Mouse (Mus musculus) cerebellum, adult 9-11 months (tissue): ENCODE measurements at regions not wholly inside any gene's neighbourhood (a gene's known extent, or its start where the extent isn't known, plus 50 kb on each side); places are given as distances from the start of the nearest gene placed in this dataset.

Experiments used
- DNase-seq: peaks from one replicate; pipeline ENCODE4 v3.0.0; 2022

DNA sequence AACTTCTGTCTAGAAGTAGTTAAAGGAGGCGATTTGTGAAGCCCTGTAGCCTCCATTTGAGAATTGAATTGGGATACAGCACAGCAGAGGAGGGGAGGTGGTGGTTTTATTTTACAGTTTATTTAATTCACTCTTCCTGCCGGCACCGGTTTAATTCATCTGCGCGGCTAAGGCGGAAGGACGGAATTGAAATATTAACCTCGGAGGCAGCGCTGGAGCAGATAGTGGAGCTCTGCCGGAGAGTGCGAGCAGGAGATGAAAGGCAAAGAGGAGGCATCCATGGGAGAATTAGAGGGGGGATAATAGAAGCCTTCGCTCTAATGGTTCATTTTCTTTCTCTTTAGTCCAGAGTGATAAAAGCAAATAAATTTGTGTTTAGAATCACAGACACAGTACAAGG is 217.6 kb upstream of the Vstm2b start:
- DNase-seq, result no peak

GRCm38 (mm10) chr7:40680993-40681392 is 217.1 kb upstream of the Vstm2b start:
- no peak for DNase-seq

DNA sequence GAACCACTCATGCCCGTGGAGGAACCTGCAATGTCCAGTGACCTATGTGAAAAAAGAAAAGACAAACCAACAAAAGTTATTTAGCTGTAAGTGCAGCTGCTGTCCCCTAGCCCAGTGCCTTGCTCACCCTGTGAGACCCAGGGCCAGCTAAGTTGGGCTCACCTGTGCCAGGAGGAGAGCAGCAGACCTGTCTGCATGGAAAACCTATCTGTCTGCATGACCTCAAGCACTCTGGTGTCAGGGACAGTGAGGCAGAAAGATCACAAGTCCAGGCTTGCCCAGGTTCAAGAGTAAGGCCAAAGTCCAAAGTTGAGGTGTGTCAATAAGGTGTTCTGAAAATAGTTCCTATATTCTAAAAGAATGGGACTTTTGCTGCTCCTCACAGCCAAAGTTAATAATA is 215.0 kb upstream of the Vstm2b start:
- DNase-seq, result no peak

DNA sequence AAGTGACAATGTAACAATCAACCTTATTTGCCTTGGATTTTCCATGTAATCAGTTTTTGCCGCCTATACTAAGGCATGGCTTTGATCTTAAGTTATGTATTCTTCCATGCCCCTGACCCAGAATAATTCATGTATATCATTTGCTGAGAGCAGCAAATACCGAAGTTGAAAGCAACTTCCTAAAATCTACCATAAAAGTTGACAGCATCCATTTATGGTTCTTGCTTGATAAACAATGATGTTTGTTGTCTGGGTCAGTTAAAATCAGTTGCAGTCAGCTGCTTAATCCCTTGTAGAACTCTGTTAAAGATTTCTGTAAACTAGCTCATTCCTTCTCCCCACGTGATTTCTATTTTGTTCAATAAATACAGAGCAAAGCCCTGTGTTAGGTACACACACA is 214.5 kb upstream of the Vstm2b start:
- DNase-seq, result no peak

GRCm38 (mm10) chr7:40687005-40687404 is 211.1 kb upstream of the Vstm2b start:
- no peak for DNase-seq

DNA sequence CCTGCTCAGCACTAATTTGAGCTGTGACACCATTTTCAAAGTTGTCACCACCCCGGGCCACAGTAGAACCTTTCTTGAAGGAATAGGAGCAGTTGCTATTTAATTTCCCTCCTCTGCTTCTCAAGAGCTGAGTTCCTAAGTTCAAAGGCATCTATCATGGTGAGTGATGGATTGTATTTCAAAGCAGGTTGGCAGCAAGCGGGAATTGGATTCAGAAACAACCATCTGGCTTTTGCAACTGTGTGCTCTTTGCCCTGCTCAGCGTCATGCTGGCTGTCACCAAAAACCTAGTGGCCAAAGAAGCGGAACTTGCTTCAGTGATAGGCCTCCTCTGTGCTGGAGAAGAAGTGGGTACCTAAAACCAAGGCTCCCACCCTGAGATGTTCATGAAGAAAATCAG is 209.6 kb upstream of the Vstm2b start:
- no peak for DNase-seq

- DNase-seq, result no peak
Observed at GRCm38 (mm10) chr7:40693755-40694154, 204.4 kb upstream of the Vstm2b start.

DNA sequence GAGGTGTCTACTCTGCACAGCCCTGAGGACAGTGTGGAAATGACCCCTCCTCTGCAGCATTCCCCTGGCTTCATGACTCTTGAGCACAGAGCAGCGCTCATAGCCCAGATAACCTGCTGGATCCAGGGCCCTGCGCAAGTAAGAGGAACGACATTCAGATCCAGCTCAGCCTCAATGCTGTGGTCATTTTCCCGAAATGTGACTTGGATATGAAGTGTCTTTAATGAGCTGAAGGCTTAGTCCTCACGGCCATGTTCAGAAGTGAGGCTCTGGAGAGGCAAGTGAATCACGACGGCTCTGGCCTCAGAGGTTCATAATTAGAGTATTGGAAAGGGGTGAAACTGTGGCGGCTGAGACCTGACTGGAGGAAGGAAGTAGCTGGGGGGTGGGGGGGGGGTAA is 200.6 kb upstream of the Vstm2b start:
- DNase-seq, result no peak

GRCm38 (mm10) chr7:40698309-40698708 is 199.8 kb upstream of the Vstm2b start:
- DNase-seq, result no peak

- no peak for DNase-seq
Observed at GRCm38 (mm10) chr7:40699633-40700032, 198.5 kb upstream of the Vstm2b start.

- no peak for DNase-seq
Observed at GRCm38 (mm10) chr7:40700656-40701055, 197.5 kb upstream of the Vstm2b start.

DNA sequence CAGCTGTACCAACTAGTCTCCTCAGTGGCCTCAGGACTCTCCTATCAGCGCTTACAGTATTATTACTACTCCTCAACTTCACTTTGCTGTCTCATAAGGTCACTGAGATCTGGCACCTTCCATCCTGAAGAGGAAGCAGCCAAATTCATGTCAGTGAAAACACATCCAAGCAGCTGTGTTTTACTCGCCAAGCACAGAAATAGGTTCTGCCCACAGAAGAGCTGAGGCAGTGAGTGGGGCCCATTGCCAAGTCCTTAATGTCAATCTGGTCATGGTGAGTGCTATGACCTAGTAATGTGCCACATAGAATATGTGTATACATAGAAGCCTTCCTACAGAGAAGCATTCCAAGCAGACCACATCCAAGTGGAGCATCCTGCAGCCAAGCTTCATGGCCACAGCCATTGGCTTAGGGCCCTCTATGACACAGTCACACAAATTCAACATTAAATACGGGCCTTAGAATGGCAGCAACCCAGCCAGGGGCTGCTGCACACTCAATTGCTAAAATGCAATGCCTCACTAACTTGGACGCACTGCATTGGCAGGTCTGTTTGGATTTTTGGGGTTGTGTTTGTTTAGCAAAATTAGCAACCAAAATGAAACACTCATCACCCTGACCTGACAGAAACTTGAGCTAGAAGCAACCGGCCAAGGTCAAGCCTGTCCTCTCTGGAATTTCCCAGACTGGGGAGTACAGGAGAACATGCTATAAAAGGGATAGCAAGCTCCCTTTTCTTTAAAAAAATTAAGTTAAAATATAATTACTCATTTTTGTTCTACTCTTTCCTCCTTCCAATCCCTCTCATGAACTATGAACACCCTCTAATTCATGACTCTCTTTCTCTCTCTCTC is 195.7 kb upstream of the Vstm2b start:
- DNase-seq, result no peak

- no peak for DNase-seq
Observed at GRCm38 (mm10) chr7:40708231-40708630, 189.9 kb upstream of the Vstm2b start.

DNA sequence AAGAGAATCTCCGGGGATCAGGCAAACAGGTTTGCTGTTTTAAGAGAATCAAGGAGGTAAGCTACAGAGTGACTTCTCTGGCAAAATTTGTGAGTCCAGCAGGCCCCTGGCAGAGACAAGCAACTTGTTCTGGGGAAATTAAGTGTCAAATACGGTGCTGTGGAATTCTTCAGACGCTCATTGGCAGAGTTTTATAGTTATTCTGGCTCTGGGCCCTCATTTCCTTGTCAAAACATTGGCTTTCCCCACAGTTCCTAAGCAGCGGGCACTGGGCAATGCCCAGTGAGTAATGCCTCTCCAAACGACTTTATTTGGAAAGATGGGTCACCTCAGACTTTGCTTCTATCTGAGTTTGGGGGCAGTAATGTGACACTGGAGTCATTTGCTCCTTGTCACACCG is 180.1 kb upstream of the Vstm2b start:
- DNase-seq, result peak; percentile 12

DNA sequence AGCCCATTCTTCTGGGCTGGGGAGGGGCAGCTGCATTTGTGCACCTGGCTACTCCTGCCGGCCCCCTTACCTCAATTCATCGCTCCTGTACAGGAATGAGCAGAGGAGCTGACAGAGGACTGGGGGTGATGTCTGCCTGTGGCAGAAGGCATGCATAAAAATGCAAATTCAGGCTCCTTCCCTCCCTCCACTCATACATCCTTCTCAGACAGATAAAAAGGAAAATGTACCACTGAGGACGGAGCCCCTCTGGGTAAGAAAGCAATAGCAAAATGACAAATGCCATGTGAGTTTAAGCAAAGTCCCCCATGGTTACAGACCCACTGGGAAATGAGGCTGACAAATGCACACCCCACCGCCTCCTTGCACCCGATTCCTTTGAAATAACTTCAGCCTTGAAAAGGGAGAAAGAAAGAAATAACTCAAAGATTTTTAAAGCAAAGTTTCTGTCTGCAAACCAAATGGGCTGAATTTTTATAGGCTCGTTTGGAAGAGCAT is 161.1 kb upstream of the Vstm2b start:
- DNase-seq, result no peak

GRCm38 (mm10) chr7:40737496-40737895 is 160.6 kb upstream of the Vstm2b start:
- no peak for DNase-seq

DNA sequence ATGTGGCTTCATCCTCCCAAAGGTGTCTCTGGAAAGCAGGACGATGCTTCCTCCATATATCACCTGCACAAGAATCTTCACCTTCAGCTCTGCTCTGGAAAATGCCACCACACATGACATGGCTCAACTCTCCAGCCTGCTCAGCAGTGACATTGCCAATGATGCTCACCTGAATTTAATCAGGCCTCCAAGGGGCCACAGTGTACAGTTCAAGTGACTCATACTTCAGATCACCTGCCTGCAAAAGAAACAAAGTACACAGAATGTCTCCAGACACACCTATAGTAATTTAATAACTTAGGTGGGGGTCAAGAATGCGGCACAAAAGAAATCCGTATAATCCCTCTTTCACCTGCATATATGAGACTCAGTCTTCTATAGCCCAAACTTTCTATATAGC is 160.0 kb upstream of the Vstm2b start:
- DNase-seq, result no peak

DNA sequence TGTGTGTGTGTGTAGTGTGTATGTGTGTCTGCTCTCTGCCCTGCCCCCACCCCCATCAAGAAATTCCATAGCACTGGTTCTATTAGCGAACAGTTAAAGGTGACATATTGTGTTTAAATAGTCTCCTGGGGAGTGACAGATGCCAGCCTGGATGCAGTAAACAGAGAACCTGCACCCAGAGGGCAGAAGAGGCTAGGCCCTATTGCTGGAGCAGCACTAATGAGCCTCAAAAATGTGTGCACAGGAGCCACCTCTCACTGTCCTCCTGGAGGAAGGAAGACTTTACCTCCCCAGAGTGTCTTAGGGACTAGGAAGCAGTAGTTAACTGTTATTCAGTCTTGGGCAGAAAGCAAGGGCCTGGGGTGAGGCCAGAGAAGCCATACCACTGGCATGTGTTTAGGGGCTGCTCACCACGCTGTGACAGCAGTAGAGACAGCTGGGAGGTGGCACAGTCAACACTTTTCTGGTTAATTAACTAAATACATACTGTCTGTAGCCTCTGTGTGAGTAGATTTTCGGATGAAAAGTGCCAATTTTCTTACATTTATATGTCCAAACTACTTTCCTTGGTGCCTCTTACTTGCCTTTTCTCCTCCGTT is 155.5 kb upstream of the Vstm2b start:
- no peak for DNase-seq

DNA sequence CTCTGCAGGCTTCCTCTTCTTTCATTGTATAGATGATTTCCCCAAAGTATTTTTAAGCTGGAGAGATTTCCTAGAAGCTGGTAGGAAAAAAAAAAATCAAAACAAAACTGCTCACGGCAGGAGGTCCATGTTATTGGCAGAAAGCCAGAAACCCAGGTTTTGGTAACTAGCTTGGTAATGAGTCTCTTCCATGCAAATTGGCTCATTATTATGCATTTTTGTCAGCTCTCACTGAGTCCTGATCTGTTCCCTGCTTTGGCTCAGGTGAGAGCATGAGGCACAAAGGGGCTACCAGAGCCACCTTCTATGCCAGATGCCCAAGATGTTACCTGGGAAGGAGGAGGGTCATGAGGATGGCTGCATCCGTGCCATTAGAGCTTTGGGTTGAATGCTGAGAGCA is 146.3 kb upstream of the Vstm2b start:
- no peak for DNase-seq

- DNase-seq, result no peak
Observed at GRCm38 (mm10) chr7:40752195-40752594, 145.9 kb upstream of the Vstm2b start.

DNA sequence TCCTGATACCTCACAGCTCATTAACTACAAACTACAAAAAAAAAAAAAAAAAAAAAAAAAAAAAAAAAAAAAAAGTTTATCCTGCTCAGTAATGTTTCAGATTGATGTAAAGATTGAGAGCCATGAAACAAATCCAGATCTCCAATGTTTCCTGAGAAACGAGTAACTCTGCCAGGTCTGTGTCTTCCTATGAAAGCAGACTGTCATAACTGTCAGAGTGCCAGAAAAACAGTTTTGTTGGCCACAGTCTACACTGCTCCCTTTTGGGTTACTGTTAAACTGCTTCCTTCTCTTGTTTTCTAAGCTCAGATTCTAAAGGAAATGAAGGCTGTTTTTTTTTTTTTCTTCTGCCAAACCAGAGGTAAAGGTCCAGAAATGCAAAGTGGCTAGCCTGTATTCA is 144.6 kb upstream of the Vstm2b start:
- no peak for DNase-seq

DNA sequence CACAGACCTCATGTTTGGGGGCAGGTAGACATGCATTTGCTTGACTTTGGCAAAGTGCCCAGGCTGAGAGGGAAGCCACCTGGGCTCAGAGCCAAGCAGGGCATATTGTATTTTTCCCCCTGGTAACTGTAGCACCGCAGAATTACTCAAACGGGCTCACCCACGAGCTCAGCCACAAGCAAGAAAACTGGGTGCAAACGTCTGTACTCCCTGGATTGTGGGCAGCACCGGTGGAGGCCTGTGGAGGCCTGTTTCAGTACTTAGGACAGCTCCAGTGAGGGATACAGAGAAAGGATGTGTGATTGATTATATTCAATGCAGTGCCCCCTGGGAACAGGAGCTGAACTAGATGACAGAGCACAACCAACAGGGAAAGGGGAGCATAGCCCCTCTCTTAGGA is 135.6 kb upstream of the Vstm2b start:
- peak; percentile 2 for DNase-seq

GRCm38 (mm10) chr7:40766142-40766541 is 132.0 kb upstream of the Vstm2b start:
- no peak for DNase-seq

GRCm38 (mm10) chr7:40776220-40776619 is 121.9 kb upstream of the Vstm2b start:
- no peak for DNase-seq

- no peak for DNase-seq
Observed at GRCm38 (mm10) chr7:40784906-40785305, 113.2 kb upstream of the Vstm2b start.
